7 mouse cellular contexts compared by ENCODE assay signal in the genomic region with DNA sequence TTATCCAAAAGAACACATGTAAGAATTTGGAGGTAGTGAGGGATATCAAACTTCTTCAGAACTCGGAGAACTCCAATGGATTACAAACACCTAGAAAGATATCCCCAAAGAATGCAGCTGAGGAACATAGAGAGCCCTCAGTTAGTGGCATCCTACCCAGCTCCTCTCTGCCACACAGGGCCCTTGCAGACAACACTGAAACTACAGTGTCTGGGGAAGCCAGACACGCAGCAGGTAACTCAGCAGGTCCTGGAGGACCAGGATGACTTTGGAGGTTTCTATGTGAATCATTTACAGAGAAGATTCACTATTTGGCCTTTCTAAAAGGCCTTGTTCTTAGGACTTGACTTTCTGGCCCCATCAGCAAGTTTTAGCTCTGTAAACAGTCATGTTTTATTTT.
"Had no signal": no experiment of that assay in that cellular context is flagged by ENCODE, and none has a peak within 500 bp of the region (broad histone marks: within the 10 kb centered on the region; RNA-seq: fewer than 3 reads in every experiment).

No protein-coding gene starts in this region.

- DNase-seq: midbrain, embryonic 14.5 days; thymus, adult 18-20 months; thymus, postnatal 14 days had no signal

- H3K27me3 ChIP-seq: intestine, embryonic 15.5 days; limb, embryonic 15.5 days; neural tube, embryonic 12.5 days had no signal

- ATAC-seq: hindbrain, postnatal 0 days; intestine, embryonic 15.5 days had no signal
